Mouse (Mus musculus): ENCODE results near the gene Gm17535. TPM values are rescaled to one million over a fixed set of nuclear protein-coding genes. Genes with fewer than 3 reads are reported as not detected.
"Not testable (repeated sequence)": the region's sequence is repeated elsewhere in the genome, so short reads cannot be mapped to it uniquely, and the experiment has no call there.

The Gm17535 gene
- under 1 TPM in 1 of 2 experiments, not detected in 1; 0.65 TPM for polyA plus RNA-seq (2017; shearing (Covaris generic))

GRCm38 (mm10) chr9:3034299-3034698 lies at the start of gene Gm17535:
TSS of gene Gm17535 (plus strand) at chr9:3034599.
- ATAC-seq, result not testable (repeated sequence)

GRCm38 (mm10) chr9:3000445-3000972 lies 33.9 kb upstream of the Gm17535 start, which contains the start of gene Gm10722:
TSS of gene Gm10722 (plus strand) at chr9:3000922.
- not testable (repeated sequence) for ATAC-seq

GRCm38 (mm10) chr9:3001006-3001405 lies 33.4 kb upstream of the Gm17535 start:
- ATAC-seq, result not testable (repeated sequence)

- peak; percentile 29 for ATAC-seq
Observed at GRCm38 (mm10) chr9:3001948-3002659, 32.3 kb upstream of the Gm17535 start.

- not testable (repeated sequence) for ATAC-seq
Observed at GRCm38 (mm10) chr9:3002794-3003396, 31.5 kb upstream of the Gm17535 start, which contains the start of gene Gm11168. TSS of gene Gm11168 (plus strand) at chr9:3003346.

- not testable (repeated sequence) for ATAC-seq
Observed at GRCm38 (mm10) chr9:3006179-3006578, 28.2 kb upstream of the Gm17535 start.

- peak; percentile 13 for ATAC-seq
Observed at GRCm38 (mm10) chr9:3006636-3007035, 27.8 kb upstream of the Gm17535 start.

- not testable (repeated sequence) for ATAC-seq
Observed at GRCm38 (mm10) chr9:3007272-3007671, 27.1 kb upstream of the Gm17535 start.

GRCm38 (mm10) chr9:3009331-3009730 lies 25.1 kb upstream of the Gm17535 start:
- ATAC-seq, result peak; percentile 2

- ATAC-seq, result not testable (repeated sequence)
Observed at GRCm38 (mm10) chr9:3012054-3012621, 22.3 kb upstream of the Gm17535 start.

- ATAC-seq, result peak; percentile 32
Observed at GRCm38 (mm10) chr9:3012733-3013279, 21.6 kb upstream of the Gm17535 start, which contains the start of gene Gm10721. TSS of gene Gm10721 (plus strand) at chr9:3013140.

GRCm38 (mm10) chr9:3015354-3015753 lies 19.0 kb upstream of the Gm17535 start, which contains the start of gene Gm10720:
TSS of gene Gm10720 (plus strand) at chr9:3015654.
- ATAC-seq, result not testable (repeated sequence)

- not testable (repeated sequence) for ATAC-seq
Observed at GRCm38 (mm10) chr9:3015896-3016295, 18.5 kb upstream of the Gm17535 start.

- ATAC-seq, result not testable (repeated sequence)
Observed at GRCm38 (mm10) chr9:3017108-3017507, 17.3 kb upstream of the Gm17535 start, which contains the start of gene Gm10719. TSS of gene Gm10719 (plus strand) at chr9:3017408.

GRCm38 (mm10) chr9:3018944-3019343 lies 15.5 kb upstream of the Gm17535 start:
- not testable (repeated sequence) for ATAC-seq

GRCm38 (mm10) chr9:3019835-3020727 lies 14.3 kb upstream of the Gm17535 start:
- not testable (repeated sequence) for ATAC-seq

GRCm38 (mm10) chr9:3022316-3023008 lies 11.9 kb upstream of the Gm17535 start:
- not testable (repeated sequence) for ATAC-seq

GRCm38 (mm10) chr9:3023312-3023984 lies 11.0 kb upstream of the Gm17535 start, which contains the start of gene Gm10718:
TSS of gene Gm10718 (plus strand) at chr9:3023547.
- ATAC-seq, result not testable (repeated sequence)

- not testable (repeated sequence) for ATAC-seq
Observed at GRCm38 (mm10) chr9:3023985-3024648, 10.3 kb upstream of the Gm17535 start.

Data from activated CD4-positive, CD25-positive, alpha-beta regulatory T cell, adult 4 months (primary cell).